Mouse (Mus musculus): Measurements from ENCODE around the gene Grin3b.
"Not testable (repeated sequence)": the region's sequence is repeated elsewhere in the genome, so short reads cannot be mapped to it uniquely, and the experiment has no call there.

Grin3b gene

GRCm38 (mm10) chr10:79936284-79936910 is 34.1 kb upstream of the Grin3b start:
- peak; percentile 91 for DNase-seq

- DNase-seq, result peak; percentile 98
Measured at GRCm38 (mm10) chr10:79936911-79937441, 33.5 kb upstream of the Grin3b start.

- DNase-seq, result no peak
Measured at GRCm38 (mm10) chr10:79937775-79938526, 32.6 kb upstream of the Grin3b start.

- DNase-seq, result peak; percentile 98
Measured at GRCm38 (mm10) chr10:79940749-79941148, 29.8 kb upstream of the Grin3b start.

- DNase-seq, result no peak
Measured at GRCm38 (mm10) chr10:79942988-79943387, 27.5 kb upstream of the Grin3b start.

- DNase-seq, result no peak
Measured at GRCm38 (mm10) chr10:79943471-79943901, 27.0 kb upstream of the Grin3b start.

- no peak for DNase-seq
Measured at GRCm38 (mm10) chr10:79945507-79946234, 24.8 kb upstream of the Grin3b start.

GRCm38 (mm10) chr10:79946752-79947322 is 23.7 kb upstream of the Grin3b start:
- no peak for DNase-seq

GRCm38 (mm10) chr10:79947502-79947901 is 23.0 kb upstream of the Grin3b start:
- DNase-seq, result peak; percentile 91

- DNase-seq, result no peak
Measured at GRCm38 (mm10) chr10:79949873-79950272, 20.6 kb upstream of the Grin3b start.

- no peak for DNase-seq
Measured at GRCm38 (mm10) chr10:79950661-79951060, 19.9 kb upstream of the Grin3b start.

- DNase-seq, result peak; percentile 94
Measured at GRCm38 (mm10) chr10:79953946-79954345, 16.6 kb upstream of the Grin3b start.

GRCm38 (mm10) chr10:79955691-79956090 is 14.8 kb upstream of the Grin3b start:
- DNase-seq, result peak; percentile 92

GRCm38 (mm10) chr10:79956643-79957154 is 13.8 kb upstream of the Grin3b start:
- peak; percentile 93 for DNase-seq

GRCm38 (mm10) chr10:79958140-79958816 is 12.2 kb upstream of the Grin3b start:
- peak; percentile 97 for DNase-seq

- DNase-seq, result not testable (repeated sequence)
Measured at GRCm38 (mm10) chr10:79959412-79959811, 11.1 kb upstream of the Grin3b start.

GRCm38 (mm10) chr10:79959847-79960601 is 10.5 kb upstream of the Grin3b start, which contains the start of gene Wdr18:
Gene Wdr18, plus strand, starts transcription at chr10:79960152.
- peak; percentile 100 for DNase-seq

- DNase-seq, result peak; percentile 91
Measured at GRCm38 (mm10) chr10:79960671-79961294, 9.7 kb upstream of the Grin3b start.

- peak; percentile 91 for DNase-seq
Measured at GRCm38 (mm10) chr10:79964727-79965126, 5.8 kb upstream of the Grin3b start.

- DNase-seq, result no peak
Measured at GRCm38 (mm10) chr10:79965325-79965724, 5.2 kb upstream of the Grin3b start.

All from heart, adult 11 months (tissue).